Mouse (Mus musculus) thymus, postnatal 14 days (tissue): ENCODE measurements around the gene Gnl1.
"Not testable (repeated sequence)": the region's sequence is repeated elsewhere in the genome, so short reads cannot be mapped to it uniquely, and the experiment has no call there.

Source experiments
- DNase-seq: peaks from one replicate; pipeline ENCODE4 v3.0.0; 2021

The Gnl1 gene

DNA sequence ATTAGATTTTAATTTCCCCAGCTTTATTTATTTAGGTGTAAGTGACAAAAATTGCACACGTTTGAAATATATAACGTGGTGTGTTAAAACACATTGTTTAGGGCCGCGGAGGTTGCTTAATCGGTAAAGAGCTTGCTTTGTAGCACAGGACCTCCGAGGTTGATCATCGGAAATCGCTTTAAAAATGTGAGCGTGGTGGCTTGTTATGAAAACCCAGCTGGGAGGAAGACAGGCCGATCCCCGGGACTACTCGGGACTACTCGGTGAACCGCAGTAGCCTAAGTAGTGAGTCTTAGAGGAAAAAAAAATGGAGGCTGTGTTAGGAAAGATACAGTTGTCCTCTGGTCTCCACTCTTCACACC is 15.2 kb downstream of the Gnl1 start:
- peak; percentile 26 for DNase-seq

DNA sequence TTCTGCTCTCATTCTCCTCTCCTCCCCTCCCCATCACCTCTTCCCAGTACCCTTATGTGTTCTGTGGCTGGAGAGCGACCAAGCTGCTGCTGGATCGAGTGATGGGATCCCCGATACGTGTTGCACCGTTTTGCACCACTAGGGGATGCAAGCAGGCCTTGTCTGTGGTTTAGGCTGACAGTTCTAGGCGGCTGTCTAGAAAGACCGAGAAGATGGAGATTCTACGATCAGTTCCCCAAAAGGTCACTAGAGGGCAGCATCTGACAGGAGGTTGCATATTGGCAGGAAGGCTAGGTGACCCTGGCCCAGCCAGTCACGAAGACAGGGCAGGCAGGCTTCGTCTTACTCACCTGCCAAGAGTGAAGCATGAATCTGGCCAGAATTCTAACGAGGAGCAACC is 17.3 kb downstream of the Gnl1 start:
- peak; percentile 99 for DNase-seq

DNA sequence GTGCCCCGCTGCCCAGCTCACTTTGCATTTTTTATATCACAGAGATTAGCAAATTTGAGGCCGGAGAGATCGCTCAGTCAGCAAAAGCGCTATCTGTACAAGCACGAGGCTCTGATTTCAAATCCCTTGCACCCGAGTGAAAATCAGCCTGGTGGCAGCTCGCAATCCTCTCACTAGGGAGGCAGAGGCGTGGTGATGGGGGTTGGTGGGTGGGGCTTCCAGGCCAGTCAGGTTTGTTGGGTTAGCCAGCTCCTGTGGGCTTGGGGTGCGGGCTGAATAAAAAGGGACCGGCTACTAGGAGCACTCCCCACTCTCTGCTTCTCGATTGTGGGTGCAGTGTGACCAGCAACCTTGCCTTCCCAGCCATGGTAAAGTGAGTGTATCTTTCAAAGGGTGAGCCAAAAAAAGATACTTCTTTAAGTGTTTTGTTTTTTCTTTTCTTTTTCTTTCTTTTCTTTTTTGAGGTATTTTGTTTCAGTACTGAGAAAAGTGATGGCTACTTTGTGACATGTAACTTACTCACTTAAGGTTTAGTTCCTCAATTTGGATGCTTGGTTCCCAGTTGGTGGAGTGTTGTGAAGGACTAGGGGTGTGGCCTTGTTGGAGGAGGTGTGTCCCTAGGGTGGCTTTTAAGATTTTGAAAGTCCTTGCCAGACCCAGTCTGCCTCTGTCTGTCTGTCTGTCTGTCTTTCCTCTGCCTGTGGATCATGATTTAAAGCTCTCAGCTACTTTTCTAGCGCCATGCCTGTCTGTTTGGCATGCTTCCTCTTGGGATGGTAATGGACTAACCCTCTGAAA is 18.3 kb downstream of the Gnl1 start:
- peak; percentile 67 for DNase-seq

- peak; percentile 52 for DNase-seq
These were observed 19.1 kb downstream of the Gnl1 start for GRCm38 (mm10) chr17:35998545-35999305.

DNA sequence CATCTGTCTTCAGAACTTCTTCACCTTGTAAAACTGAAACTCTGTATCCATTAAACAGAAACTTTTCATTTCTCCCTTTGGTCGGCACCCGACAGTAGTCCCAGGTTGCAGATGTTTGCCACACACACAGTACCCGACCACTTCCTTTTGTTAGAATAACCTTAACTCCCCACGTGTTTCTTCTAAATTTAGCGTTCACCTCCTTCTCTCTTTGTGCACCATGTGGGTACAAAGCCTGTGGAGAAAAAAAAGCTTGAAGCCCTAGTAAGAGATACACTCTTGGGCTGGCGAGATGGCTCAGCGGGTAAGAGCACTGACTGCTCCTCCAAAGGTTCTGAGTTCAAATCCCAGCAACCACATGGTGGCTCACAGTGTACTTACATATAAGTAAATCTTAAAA is 19.7 kb downstream of the Gnl1 start:
- peak; percentile 88 for DNase-seq

DNA sequence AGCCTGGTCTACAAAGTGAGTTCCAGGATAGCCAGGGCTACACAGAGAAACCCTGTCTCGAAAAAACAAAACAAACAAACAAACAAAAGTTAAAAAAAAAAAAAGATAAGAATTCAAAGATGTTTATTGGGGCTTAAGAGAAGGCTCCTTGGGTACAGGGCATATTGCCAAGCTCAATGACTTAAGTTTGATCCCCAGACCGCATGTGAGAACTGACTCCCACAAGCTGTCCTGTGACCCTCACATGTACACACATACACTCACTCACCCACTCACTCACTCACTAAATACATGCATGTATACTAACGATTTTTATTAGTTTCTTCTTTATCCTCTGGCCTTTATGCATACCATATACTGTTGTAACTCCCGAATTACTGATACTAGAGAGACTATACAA is 20.7 kb downstream of the Gnl1 start:
- DNase-seq = no peak

DNA sequence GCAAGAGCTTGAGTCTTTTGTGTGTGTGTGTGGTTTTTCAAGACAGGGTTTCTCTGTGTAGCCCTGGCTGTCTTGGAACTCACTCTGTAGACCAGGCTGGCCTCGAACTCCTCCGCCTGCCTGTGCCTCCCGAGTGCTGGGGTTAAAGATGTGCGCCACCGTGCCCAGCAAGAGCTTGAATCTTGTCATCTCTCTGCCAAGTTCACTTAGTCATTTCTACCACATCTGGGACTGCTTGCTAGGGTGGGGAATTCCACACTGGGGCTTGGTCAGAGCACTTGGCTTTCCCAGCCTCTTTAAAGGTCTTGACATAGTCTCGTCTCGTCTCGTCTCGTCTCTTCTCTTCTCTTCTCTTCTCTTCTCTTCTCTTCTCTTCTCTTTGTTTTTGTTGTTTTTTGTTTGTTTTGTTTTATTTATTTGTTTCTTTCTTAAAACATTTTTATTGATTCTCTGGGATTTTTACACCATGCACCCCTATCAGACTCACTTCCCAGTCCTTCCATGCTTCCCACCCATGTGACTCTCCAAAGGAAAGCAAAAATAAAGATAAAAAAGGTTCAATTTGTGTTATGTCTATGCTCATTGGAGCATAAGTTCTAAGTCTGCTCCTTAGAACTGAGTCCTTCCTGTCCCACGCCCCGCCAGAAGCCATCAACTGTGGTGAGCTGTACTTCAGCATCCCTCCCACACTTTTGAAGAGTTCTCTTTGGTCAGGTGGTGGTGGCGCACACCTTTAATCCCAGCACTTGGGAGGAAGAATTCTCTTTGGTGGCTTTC is 21.7 kb downstream of the Gnl1 start:
- peak; percentile 58 for DNase-seq

DNA sequence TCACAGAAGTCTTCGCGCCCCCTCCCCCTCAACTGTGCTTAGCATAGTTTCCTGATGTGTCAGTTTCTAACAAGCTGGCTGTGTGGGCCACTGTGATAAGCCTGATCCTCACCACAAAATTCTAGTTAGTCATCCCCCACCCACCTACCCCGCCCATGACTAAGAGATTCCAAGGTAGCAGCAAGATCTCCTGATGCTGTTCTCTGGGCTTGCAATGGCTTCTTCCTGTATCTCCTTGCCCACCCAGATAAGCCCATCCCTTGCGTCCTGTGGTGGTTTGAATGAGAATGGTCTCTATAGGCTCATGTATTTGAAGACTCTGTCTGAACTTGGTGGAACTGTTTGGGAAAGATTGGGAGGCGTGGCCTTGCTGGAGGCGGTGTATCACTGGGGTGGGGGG is 22.3 kb downstream of the Gnl1 start:
- DNase-seq = no peak

- DNase-seq = no peak
These were observed 23.7 kb downstream of the Gnl1 start for GRCm38 (mm10) chr17:36003331-36003730.

GRCm38 (mm10) chr17:36004409-36004808 is 24.8 kb downstream of the Gnl1 start:
- DNase-seq = not testable (repeated sequence)

DNA sequence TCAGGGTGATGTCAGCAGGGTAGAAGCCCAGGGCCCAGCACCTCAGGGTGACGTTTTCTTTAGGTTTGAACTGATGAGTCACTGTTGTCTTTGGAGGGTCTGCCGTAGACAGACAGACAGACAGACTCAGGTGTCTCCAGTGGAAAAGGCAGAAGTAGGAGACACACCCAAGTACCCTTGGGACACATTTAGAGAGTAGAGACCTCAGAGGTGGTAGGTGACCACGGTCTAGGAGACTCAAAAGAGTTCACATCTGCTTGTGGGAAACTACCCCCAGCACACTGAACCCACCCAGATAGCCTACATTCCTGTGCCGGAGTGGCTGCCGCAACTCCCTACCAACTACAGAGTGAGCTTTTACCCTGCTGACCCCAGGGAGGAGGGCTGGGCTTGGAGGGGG is 35.3 kb downstream of the Gnl1 start:
- DNase-seq = no peak

DNA sequence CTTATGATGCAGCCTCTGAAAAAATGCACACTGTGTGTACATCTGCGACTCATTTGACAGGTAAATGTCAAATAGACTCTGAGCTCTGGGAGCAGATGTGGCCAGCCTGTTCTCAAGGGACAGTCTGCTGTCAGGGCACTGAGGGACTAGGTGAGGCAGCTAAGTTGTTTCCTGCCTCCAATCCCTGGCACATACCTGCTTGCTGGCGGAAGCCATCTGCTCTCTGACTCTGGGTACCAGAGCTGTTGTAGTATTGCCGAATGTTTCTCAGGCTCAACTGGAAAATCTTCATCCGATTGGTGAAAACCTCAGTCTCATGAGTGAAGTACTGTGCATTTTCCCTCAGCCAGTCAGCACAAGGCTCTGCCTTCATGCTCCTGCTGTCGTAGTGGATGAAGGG is 37.4 kb downstream of the Gnl1 start:
- DNase-seq = no peak

DNA sequence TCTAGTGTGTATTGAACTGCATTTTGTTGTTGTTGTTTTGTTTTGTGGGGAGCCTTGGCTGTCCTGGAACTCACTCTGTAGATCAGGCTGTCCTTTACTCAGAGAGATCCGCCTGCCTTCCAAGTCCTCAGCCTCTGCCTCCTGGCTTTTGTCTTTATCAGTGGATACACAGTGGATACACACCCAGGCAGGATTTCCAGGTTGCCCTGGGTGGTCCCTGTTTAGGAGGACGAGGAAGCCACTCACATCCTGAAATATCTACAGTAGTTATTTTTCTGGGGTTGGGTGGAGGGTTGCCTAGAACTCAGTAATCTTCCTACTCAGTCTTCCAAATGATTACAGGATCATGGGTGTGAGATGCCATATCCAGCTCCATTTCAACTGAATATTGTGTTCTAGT is 39.3 kb downstream of the Gnl1 start:
- DNase-seq = no peak

GRCm38 (mm10) chr17:36019519-36019918 is 39.9 kb downstream of the Gnl1 start:
- no peak for DNase-seq

- DNase-seq = peak; percentile 84
These were observed 40.8 kb downstream of the Gnl1 start, which contains the start of gene H2-T24 for GRCm38 (mm10) chr17:36020191-36021073. Gene H2-T24 (minus strand): TSS chr17:36020560.

GRCm38 (mm10) chr17:36021309-36021708 is 41.7 kb downstream of the Gnl1 start:
- DNase-seq = no peak

DNA sequence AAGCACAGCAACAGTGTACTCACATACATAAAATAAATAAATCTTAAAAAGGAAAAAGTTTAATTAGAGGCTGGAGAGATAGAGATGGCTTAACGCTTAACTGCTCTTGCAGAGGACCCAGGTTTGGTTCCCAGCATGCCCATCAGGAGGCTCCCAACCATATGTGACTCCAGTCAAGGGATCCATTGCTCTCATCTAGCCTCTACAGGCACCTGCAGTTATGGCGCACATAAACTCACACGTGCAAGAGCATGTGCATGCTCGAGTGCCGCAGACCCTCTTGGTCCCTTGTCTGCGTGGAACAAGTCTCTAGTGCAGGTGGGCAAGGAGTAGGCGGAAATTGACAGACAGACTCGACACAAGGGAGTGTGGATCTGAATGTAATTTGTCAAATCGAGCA is 42.4 kb downstream of the Gnl1 start:
- no peak for DNase-seq

- DNase-seq = no peak
These were observed 43.3 kb downstream of the Gnl1 start for GRCm38 (mm10) chr17:36022922-36023321.

DNA sequence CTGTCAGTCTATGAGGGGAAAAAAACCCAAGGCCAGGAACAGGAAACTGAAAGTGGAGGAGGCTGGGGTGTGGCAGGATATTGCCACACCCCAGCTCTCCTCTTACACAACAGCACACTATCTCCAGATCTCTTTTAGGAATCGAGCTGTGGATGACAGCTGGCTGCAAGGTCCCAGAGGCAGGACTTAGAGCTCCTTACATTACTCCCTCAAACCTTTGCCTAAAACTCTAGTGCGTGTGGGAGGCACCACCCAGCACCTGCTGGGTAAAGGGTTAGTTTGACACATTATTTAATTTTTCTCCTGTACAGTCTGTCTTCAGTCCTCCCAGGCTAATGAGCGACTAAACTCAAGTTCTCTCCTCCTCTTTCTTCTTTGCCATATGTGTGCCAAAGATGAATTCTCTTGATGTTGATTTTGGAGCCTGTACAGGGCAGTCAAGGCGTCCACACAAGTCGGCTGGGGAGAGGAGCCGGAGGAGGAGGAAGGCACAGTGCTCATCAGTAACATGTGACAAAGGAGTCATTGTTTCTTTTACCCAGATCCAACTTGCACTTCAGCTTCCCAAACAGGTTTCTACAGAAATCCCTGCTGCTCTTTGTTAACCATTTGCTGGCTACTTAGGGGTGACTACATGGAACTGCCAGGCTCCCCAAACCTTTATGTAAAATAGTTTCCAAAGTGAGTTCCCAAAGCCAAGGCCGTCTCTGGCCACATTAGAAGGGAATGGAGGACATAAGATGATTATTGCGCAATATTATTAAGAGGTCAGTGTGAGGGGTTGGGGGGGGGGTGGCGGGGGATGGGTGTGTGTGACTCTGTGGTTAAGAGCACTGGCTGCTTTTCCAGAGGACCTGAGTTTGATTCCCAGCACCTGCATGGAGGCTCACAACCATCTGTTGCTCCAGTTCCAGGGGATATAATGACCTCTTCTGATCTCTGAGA is 44.3 kb downstream of the Gnl1 start:
- DNase-seq = peak; percentile 59

GRCm38 (mm10) chr17:36025197-36025596 is 45.5 kb downstream of the Gnl1 start:
- DNase-seq = no peak

- no peak for DNase-seq
These were observed 46.2 kb downstream of the Gnl1 start for GRCm38 (mm10) chr17:36025901-36026300.
